Mouse (Mus musculus) E14TG2a.4 (cell line): ENCODE measurements at regions not wholly inside any gene's neighbourhood (a gene's known extent, or its start where the extent isn't known, plus 50 kb on each side); places are given as distances from the start of the nearest gene placed in this dataset.
"Not testable (repeated sequence)": the region's sequence is repeated elsewhere in the genome, so short reads cannot be mapped to it uniquely, and the experiment has no call there.

Experiments used
- H3K27me3 ChIP-seq: 2 replicates; pipeline ENCODE4 v1.6.1; 2014; ENCODE audit warnings: low read length, control low read depth; ENCODE audit not compliant: insufficient read depth
- H3K36me3 ChIP-seq: 2 replicates; pipeline ENCODE4 v1.6.1; 2014; ENCODE audit warnings: low read length, control low read depth; ENCODE audit not compliant: insufficient read depth
- H3K4me1 ChIP-seq: replicated peaks from 2 replicates; pipeline ENCODE4 v1.6.1; 2014; ENCODE audit warnings: low read depth, low read length, control low read depth
- H3K4me3 ChIP-seq: replicated peaks from 2 replicates; pipeline ENCODE4 v1.5.1; 2014; ENCODE audit warnings: mild to moderate bottlenecking, low read length
- H3K9me3 ChIP-seq: 2 replicates; pipeline ENCODE4 v1.6.1; 2014; ENCODE audit warnings: low read length, control low read depth
- CTCF ChIP-seq: conservative IDR thresholded peaks from 2 replicates; pipeline ENCODE4 v1.5.1; 2014; ENCODE audit warnings: low read length
- NANOG ChIP-seq: IDR thresholded peaks from 2 replicates; pipeline ENCODE4 v1.6.1; 2014; ENCODE audit warnings: borderline replicate concordance, low read length, mixed read lengths
- POU5F1 ChIP-seq: IDR thresholded peaks from 2 replicates; pipeline ENCODE4 v1.6.1; 2014; ENCODE audit warnings: low read length, borderline replicate concordance

- Histone ChIP-seq H3K4me3 (no peak overlapping the region), H3K9me3 (peaks cover 20% of the 10 kb centered on the region), H3K27me3 (no peaks in the 10 kb centered on the region), H3K4me1 (no peaks in the 10 kb centered on the region), H3K36me3 (no peaks in the 10 kb centered on the region)
- TF ChIP-seq NANOG (no peak), POU5F1 (no peak), CTCF (no peak)
These were observed 859.7 kb downstream of the Rpia start for GRCm38 (mm10) chr6:69932297-69932696.

GRCm38 (mm10) chr6:69914781-69915180, 877.3 kb downstream of the Rpia start:
- Histone ChIP-seq H3K36me3 (no peaks in the 10 kb centered on the region), H3K4me3 (no peak overlapping the region), H3K9me3 (peaks cover 7% of the 10 kb centered on the region; the same call in 1 of the 2 replicates), H3K4me1 (no peaks in the 10 kb centered on the region), H3K27me3 (no peaks in the 10 kb centered on the region)
- TF ChIP-seq NANOG = no peak
- peak; percentile 27; the same call in 1 of the 2 replicates for TF ChIP-seq CTCF
- no peak for TF ChIP-seq POU5F1

GRCm38 (mm10) chr6:69879286-69879685, 912.7 kb downstream of the Rpia start:
- Histone ChIP-seq H3K4me3 (no peak overlapping the region), H3K4me1 (no peaks in the 10 kb centered on the region), H3K27me3 (no peaks in the 10 kb centered on the region), H3K9me3 (no peaks in the 10 kb centered on the region), H3K36me3 (no peaks in the 10 kb centered on the region)
- no peak for TF ChIP-seq POU5F1
- no peak for TF ChIP-seq NANOG
- TF ChIP-seq CTCF = no peak

GRCm38 (mm10) chr6:69858631-69859030, 933.4 kb downstream of the Rpia start:
- H3K27me3 ChIP-seq, H3K36me3 ChIP-seq, H3K4me3 ChIP-seq, H3K4me1 ChIP-seq, H3K9me3 ChIP-seq: not testable (repeated sequence)

GRCm38 (mm10) chr6:69828640-69829039, 963.4 kb downstream of the Rpia start:
- not testable (repeated sequence) for H3K27me3 ChIP-seq, H3K9me3 ChIP-seq, H3K36me3 ChIP-seq, H3K4me1 ChIP-seq, H3K4me3 ChIP-seq
- peak; percentile 28; the same call in 1 of the 2 replicates for TF ChIP-seq CTCF

- not testable (repeated sequence) for H3K4me3 ChIP-seq, H3K9me3 ChIP-seq, H3K36me3 ChIP-seq, H3K4me1 ChIP-seq, H3K27me3 ChIP-seq
These were observed 977.1 kb downstream of the Rpia start for GRCm38 (mm10) chr6:69814972-69815371.

- not testable (repeated sequence) for H3K36me3 ChIP-seq, H3K9me3 ChIP-seq, H3K4me3 ChIP-seq, H3K27me3 ChIP-seq, H3K4me1 ChIP-seq
These were observed 977.7 kb downstream of the Rpia start for GRCm38 (mm10) chr6:69814373-69814772.

GRCm38 (mm10) chr6:69780330-69780729, 1011.7 kb downstream of the Rpia start:
- not testable (repeated sequence) for H3K4me3 ChIP-seq, H3K4me1 ChIP-seq, H3K27me3 ChIP-seq, H3K36me3 ChIP-seq, H3K9me3 ChIP-seq
- TF ChIP-seq CTCF = peak; percentile 36

GRCm38 (mm10) chr6:69777322-69777721, 1014.7 kb downstream of the Rpia start:
- H3K4me3 ChIP-seq, H3K27me3 ChIP-seq, H3K9me3 ChIP-seq: not testable (repeated sequence)

GRCm38 (mm10) chr6:69764861-69765260, 1027.2 kb downstream of the Rpia start:
- no peaks in the 10 kb centered on the region for H3K9me3 ChIP-seq
- no peaks in the 10 kb centered on the region for H3K27me3 ChIP-seq
- H3K36me3 ChIP-seq = no peaks in the 10 kb centered on the region
- no peak overlapping the region for H3K4me3 ChIP-seq
- TF ChIP-seq POU5F1 (no peak), CTCF (no peak), NANOG (no peak)
- no peaks in the 10 kb centered on the region for H3K4me1 ChIP-seq

More at GRCm38 (mm10) chr6:69777322-69777721, 1014.7 kb downstream of the Rpia start:
- not testable (repeated sequence) for H3K4me1 ChIP-seq, H3K36me3 ChIP-seq
